Mouse (Mus musculus) hematopoietic multipotent progenitor cell, adult 10-12 weeks (in vitro differentiated cells): Measurements from ENCODE around the gene Slc45a3. TPM values are rescaled to one million over a fixed set of nuclear protein-coding genes. Genes with fewer than 3 reads are reported as not detected.

ENCODE experiments used
- polyA plus RNA-seq: library from polyadenylated mRNA; stranded (reverse); fragments of >175 nt; gene quantifications from 2 replicates; pipeline ENCODE4 v1.2.3, GENCODE M21; 2012; ENCODE audit warnings: low replicate concordance

Slc45a3 gene
- polyA plus RNA-seq = 11.4 and 23.1 TPM in 2 replicates

DNA sequence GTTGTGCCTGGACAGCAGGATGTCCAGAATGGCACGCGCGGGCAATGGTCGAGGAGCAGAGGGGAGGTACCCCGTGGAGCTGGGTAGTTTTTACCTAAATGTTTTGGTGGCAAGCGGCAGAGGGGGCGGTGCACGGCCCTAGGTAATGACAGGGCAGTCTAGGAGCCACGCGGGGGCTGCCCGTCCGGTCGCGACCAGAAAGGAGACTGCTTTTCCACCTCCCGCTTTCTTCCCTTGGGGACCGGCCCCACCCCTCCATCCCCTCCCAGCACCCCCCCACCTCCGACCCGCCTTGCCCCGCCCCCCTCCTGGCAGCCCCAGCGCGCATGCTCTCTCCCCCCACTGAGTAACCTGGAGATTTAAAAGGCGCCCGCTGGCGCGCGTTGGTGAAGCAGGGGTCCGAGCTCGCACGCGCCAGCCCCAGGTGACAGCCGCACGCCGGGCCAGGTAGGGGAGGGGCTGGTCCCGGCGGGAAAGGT lies at the start of gene Slc45a3:
Gene Slc45a3 (plus strand): TSS at position 362 of the 479 bp plus-strand sequence.

DNA sequence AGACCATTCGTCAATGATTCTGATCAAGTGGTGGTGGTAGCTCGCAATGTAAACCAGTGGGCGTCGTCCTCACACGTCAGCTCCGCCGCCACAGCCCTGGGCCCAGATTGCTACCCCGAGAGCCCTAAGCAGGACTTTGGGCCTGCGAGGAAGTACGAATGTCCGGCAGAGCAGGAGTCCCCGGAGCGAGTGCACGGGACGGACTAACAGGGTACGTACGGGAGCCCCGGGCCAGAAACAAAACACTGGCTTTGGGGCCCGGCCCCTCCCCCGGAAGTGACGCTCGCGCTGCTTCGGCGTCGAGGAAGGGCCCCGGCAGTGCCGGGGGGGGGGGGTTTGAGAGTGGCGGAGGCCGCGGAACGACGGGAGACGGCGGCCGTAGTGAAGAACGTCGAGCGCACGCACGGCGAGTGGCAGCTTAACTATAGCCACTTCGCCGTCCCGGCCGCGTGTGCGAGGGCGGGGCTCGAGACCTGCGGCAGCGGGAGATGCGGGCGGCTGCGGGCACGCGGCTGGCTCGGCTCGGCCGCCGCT lies 44.6 kb downstream of the Slc45a3 start, which contains the start of gene Elk4:
Gene Elk4 (plus strand): TSS at position 326 of the 534 bp plus-strand sequence.

Other genes starting within 250 kb of the Slc45a3 start
- gene Slc26a9, start 218.9 kb upstream of the Slc45a3 start, polyA plus RNA-seq = not detected in 2 replicates
- 0.02 and 0.04 TPM in 2 replicates for gene Pm20d1, start 165.6 kb upstream of the Slc45a3 start, polyA plus RNA-seq
- gene Slc41a1, start 135.5 kb upstream of the Slc45a3 start, polyA plus RNA-seq = 10.0 and 29.0 TPM in 2 replicates
- 6.6 and 16.2 TPM in 2 replicates for gene Rab29, start 95.7 kb upstream of the Slc45a3 start, polyA plus RNA-seq
- gene Nucks1, start 52.4 kb upstream of the Slc45a3 start, polyA plus RNA-seq = 5.1 and 8.8 TPM in 2 replicates
- 17.8 and 23.3 TPM in 2 replicates for gene Elk4, start 44.6 kb downstream of the Slc45a3 start, polyA plus RNA-seq
- 0.56 and 0.99 TPM in 2 replicates for gene Mfsd4a, start 105.1 kb downstream of the Slc45a3 start, polyA plus RNA-seq
- gene Cdk18, start 176.7 kb downstream of the Slc45a3 start, polyA plus RNA-seq = 2.6 and 3.7 TPM in 2 replicates
- gene Lemd1, start 228.5 kb downstream of the Slc45a3 start, polyA plus RNA-seq = not detected in 2 replicates
- gene AC124108.1, start 228.5 kb downstream of the Slc45a3 start, polyA plus RNA-seq = not detected in 2 replicates